Mouse (Mus musculus): ENCODE data around the gene Cd52. TPM values are rescaled to one million over a fixed set of nuclear protein-coding genes. Genes with fewer than 3 reads are reported as not detected.
"Not testable (repeated sequence)": the region's sequence is repeated elsewhere in the genome, so short reads cannot be mapped to it uniquely, and the experiment has no call there.

Cd52 gene
- 1.8 and 4.5 TPM in 2 replicates for polyA plus RNA-seq (2014; fragmentation: Nextera tagmentation; extraction: Ambion mirVana)

DNA sequence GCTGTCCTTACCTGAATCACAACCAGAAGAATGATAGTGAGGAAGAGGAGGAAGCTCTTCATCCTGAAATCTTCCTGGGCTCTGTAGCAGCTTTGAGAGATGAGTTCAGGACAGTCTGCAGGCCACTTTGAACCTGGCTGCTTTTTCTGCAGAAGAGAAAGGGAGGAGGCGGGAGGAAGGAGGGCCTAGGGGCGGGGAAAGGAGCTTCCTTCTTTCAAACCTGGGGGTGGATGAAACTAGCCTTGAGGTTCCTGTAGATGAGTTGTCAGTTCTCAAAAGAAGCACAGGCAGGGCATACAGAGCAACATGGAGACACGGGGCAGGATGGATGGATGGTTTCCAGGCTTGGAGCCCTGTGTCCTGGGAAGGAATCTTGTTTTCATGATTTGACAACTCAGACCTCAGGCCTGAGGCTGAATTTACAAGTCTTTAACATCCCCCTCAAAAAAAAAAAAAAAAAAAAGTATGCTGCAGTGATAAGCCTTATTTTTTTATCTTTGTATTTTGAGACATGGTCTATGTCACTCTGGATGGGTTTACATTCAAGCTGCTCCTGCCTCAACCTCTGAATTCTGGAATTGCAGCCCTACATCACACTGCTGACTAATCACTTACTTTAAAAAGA, at the start of gene Cd52:
TSS of gene Cd52 (minus strand) at position 160 of the 625 bp plus-strand sequence.
- 48% methylated on average over 3 of the region's 3 CpGs for WGBS
- Histone ChIP-seq H3K4me3 (replicated peaks; ENCODE audit: low read depth, low read length) (no peak within 1 kb of the TSS), H3K4me1 (ENCODE audit: control insufficient read depth, insufficient read depth, low read length) (no peaks in the 10 kb centered on the region), H3K36me3 (ENCODE audit: control insufficient read depth, insufficient read depth, low read length) (no peaks in the 10 kb centered on the region), H3K9me3 (ENCODE audit: control insufficient read depth, low read length) (no peaks in the 10 kb centered on the region), H3K9ac (replicated peaks; ENCODE audit: low read length) (no peak within 1 kb of the TSS), H3K4me2 (ENCODE audit: low read length) (no peak within 1 kb of the TSS), H3K27me3 (ENCODE audit: control insufficient read depth, insufficient read depth, low read length) (no peaks in the 10 kb centered on the region), H3K27ac (replicated peaks; ENCODE audit: low read depth, low read length) (no peak within 1 kb of the TSS)
- ATAC-seq (ENCODE audit: low FRiP score, low TSS enrichment) (no peak), DNase-seq (no peak)

DNA sequence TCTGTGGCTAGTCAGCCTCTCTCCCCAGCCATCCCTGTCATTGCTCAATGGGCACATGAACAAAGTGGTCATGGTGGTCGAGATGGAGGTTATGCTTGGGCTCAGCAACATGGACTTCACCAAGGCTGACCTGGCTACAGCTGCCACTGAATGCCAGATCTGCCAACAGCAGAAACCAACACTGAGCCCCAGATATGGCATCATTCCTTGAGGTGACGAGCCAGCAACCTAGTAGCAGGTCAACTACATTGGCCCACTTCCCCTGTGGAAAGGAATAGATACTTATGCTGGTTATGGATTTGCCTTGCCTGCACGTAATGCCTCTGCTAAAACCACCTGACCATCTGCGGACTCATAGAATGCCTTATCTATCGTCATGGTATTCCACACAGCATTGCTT, 49.4 kb upstream of the Cd52 start:
- H3K4me1 ChIP-seq (ENCODE audit: control insufficient read depth, insufficient read depth, low read length); H3K4me2 ChIP-seq (ENCODE audit: low read length); H3K27ac ChIP-seq (replicated peaks; ENCODE audit: low read depth, low read length); DNase-seq; H3K9me3 ChIP-seq (ENCODE audit: control insufficient read depth, low read length); ATAC-seq (ENCODE audit: low FRiP score, low TSS enrichment); H3K9ac ChIP-seq (replicated peaks; ENCODE audit: low read length); H3K4me3 ChIP-seq (replicated peaks; ENCODE audit: low read depth, low read length); H3K27me3 ChIP-seq (ENCODE audit: control insufficient read depth, insufficient read depth, low read length): not testable (repeated sequence)
- WGBS = 99% methylated on average over 5 of the region's 5 CpGs
- H3K36me3 ChIP-seq (ENCODE audit: control insufficient read depth, insufficient read depth, low read length) = peaks cover 16% of the 10 kb centered on the region

DNA sequence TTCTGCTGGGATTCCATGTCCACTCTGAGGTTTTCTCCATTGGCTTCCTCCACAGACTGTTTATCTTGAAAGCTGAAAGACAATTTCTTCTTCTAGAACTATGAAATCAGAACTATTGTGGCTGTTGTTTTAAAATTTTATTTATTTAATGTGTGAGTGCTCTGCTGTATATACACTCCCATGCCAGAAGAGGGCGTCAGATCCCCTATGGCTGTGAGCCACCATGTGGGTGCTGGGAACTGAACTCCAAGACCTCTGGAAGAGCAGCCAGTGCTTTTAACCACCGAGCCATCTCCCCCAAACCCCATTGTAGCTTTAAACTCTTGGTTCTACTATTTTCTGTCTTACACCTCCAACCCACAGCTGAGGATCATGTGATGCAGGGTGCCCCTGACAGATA, 44.0 kb upstream of the Cd52 start:
- Histone ChIP-seq H3K27ac (replicated peaks; ENCODE audit: low read depth, low read length) (no peak overlapping the region), H3K4me2 (ENCODE audit: low read length) (no peak overlapping the region), H3K36me3 (ENCODE audit: control insufficient read depth, insufficient read depth, low read length) (peaks cover 6% of the 10 kb centered on the region; the same call in 1 of the 2 replicates), H3K4me3 (replicated peaks; ENCODE audit: low read depth, low read length) (no peak overlapping the region), H3K4me1 (ENCODE audit: control insufficient read depth, insufficient read depth, low read length) (no peaks in the 10 kb centered on the region), H3K9me3 (ENCODE audit: control insufficient read depth, low read length) (no peaks in the 10 kb centered on the region), H3K27me3 (ENCODE audit: control insufficient read depth, insufficient read depth, low read length) (no peaks in the 10 kb centered on the region), H3K9ac (replicated peaks; ENCODE audit: low read length) (no peak overlapping the region)
- 85% methylated on average over 2 of the region's 2 CpGs for WGBS
- DNase-seq (no peak), ATAC-seq (ENCODE audit: low FRiP score, low TSS enrichment) (no peak)

DNA sequence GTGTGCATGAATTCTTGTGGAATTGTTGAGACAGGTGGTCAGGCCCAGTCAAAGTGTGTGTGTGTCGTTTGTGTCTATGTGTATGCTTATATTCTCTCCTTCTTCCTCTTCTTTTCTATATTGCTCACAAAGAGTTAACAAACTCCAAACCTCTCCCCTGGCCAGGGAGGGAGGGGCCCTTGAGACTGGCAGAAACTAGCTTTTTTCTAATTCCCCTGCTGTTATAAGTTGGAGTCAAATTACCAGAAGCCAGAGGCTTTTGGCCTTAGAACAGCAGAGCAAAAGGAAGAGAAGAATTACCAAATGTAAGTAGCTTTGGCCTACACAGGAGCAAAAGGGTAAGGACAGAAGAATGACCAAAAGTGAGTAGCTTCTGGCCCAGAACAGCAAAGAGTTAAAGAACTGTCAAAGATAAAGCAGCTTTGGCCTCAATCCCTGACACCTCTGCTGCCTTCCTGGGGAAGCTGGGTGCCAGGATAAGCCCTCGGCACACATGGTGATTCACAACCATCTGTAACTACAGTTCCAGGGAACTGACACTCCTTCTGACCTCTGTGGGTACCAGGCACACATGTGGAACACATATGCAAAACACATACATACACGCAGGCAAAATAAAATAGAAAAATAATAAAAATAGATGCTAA, 41.5 kb upstream of the Cd52 start:
- H3K27ac ChIP-seq (replicated peaks; ENCODE audit: low read depth, low read length) = no peak overlapping the region
- no peak overlapping the region for H3K9ac ChIP-seq (replicated peaks; ENCODE audit: low read length)
- peaks cover 8% of the 10 kb centered on the region for H3K36me3 ChIP-seq (ENCODE audit: control insufficient read depth, insufficient read depth, low read length)
- H3K4me3 ChIP-seq (replicated peaks; ENCODE audit: low read depth, low read length) = no peak overlapping the region
- DNase-seq (no peak), ATAC-seq (ENCODE audit: low FRiP score, low TSS enrichment) (no peak)
- no peak overlapping the region for H3K4me2 ChIP-seq (ENCODE audit: low read length)
- H3K9me3 ChIP-seq (ENCODE audit: control insufficient read depth, low read length) = no peaks in the 10 kb centered on the region
- no peaks in the 10 kb centered on the region for H3K4me1 ChIP-seq (ENCODE audit: control insufficient read depth, insufficient read depth, low read length)
- WGBS = 87% methylated on average over 3 of the region's 3 CpGs
- H3K27me3 ChIP-seq (ENCODE audit: control insufficient read depth, insufficient read depth, low read length) = no peaks in the 10 kb centered on the region

DNA sequence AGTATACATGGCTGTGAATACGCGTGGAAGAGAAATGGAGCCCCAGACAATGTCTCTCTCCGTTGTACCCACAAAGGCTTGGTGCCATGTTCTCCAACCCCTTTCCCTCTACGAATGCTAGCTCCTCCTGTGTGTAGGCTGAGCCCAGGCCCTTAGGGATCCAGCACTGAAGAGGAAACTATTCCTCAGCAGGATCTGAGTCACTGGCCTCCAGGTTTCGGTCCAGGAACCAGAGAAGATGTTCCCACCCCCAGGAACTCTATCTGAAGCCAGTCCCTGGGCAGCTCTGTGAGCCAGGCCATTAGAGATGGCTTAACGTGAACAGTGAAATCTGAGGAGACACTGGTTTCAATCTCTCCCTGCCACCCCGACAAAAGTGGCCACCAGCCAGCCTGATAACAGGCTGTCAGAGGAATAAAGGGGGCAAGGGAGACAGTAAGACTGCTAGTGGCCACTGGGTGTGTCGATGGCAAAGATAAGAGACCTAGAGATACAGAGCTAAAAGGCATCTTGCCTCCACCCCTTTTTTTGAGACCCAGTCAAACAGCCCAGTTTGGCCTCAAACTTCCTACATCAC, 37.7 kb upstream of the Cd52 start:
- H3K9me3 ChIP-seq (ENCODE audit: control insufficient read depth, low read length) = no peaks in the 10 kb centered on the region
- H3K4me2 ChIP-seq (ENCODE audit: low read length) = no peak overlapping the region
- no peaks in the 10 kb centered on the region for H3K27me3 ChIP-seq (ENCODE audit: control insufficient read depth, insufficient read depth, low read length)
- H3K4me3 ChIP-seq (replicated peaks; ENCODE audit: low read depth, low read length) = no peak overlapping the region
- H3K9ac ChIP-seq (replicated peaks; ENCODE audit: low read length) = no peak overlapping the region
- H3K27ac ChIP-seq (replicated peaks; ENCODE audit: low read depth, low read length) = no peak overlapping the region
- 85% methylated on average over 8 of the region's 8 CpGs for WGBS
- H3K4me1 ChIP-seq (ENCODE audit: control insufficient read depth, insufficient read depth, low read length) = peaks cover 11% of the 10 kb centered on the region
- DNase-seq = no peak
- no peak for ATAC-seq (ENCODE audit: low FRiP score, low TSS enrichment)
- peaks cover 7% of the 10 kb centered on the region for H3K36me3 ChIP-seq (ENCODE audit: control insufficient read depth, insufficient read depth, low read length)

DNA sequence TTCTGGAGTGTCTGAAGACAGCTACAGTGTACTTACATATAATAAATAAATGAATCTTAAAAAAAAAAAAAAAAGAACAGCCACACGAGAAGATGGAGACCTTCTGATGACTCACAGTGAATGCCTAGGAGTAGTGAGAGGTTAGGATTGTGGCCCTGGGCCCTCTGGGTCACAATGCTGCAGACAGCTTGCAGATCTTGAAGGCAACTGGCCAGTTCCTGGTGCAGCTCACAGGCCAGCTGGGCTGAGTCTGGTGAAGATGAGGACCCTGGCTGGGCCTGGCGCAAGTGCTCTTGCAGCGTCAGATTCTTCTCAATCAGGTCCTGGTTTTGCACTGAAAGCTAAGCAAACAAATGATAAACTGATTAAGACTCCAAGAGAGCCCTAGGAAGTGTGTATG, 37.2 kb upstream of the Cd52 start:
- Histone ChIP-seq H3K9me3 (ENCODE audit: control insufficient read depth, low read length) (no peaks in the 10 kb centered on the region), H3K4me3 (replicated peaks; ENCODE audit: low read depth, low read length) (no peak overlapping the region), H3K9ac (replicated peaks; ENCODE audit: low read length) (no peak overlapping the region), H3K4me1 (ENCODE audit: control insufficient read depth, insufficient read depth, low read length) (peaks cover 16% of the 10 kb centered on the region), H3K36me3 (ENCODE audit: control insufficient read depth, insufficient read depth, low read length) (peaks cover 2% of the 10 kb centered on the region), H3K27me3 (ENCODE audit: control insufficient read depth, insufficient read depth, low read length) (no peaks in the 10 kb centered on the region), H3K4me2 (ENCODE audit: low read length) (no peak overlapping the region), H3K27ac (replicated peaks; ENCODE audit: low read depth, low read length) (no peak overlapping the region)
- WGBS = 93% methylated on average over 3 of the region's 3 CpGs
- DNase-seq = no peak
- ATAC-seq (ENCODE audit: low FRiP score, low TSS enrichment) = no peak

DNA sequence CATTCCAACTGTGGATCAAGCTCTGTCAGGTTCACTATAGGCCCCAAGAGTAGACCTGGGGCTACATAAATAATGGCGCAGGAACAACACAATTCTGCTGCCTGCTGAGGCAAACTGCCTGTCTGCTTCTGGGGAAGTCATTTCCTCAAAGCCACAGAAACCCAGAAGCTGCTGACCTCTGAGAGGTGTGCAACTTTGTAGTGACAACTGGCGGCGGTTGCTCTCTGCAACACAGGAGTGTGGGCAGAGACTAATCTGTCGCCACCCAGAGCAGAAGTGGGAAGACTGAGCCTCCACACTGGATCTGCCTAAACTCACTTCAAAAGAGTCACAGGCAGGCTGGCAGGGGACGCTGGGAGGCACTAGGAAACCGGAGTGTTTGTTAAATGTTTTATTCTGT, 34.6 kb upstream of the Cd52 start:
- no peak overlapping the region for H3K27ac ChIP-seq (replicated peaks; ENCODE audit: low read depth, low read length)
- H3K36me3 ChIP-seq (ENCODE audit: control insufficient read depth, insufficient read depth, low read length) = peaks cover 2% of the 10 kb centered on the region; the same call in 1 of the 2 replicates
- peak overlapping the region; percentile 80; the same call in 1 of the 2 replicates for H3K9ac ChIP-seq (replicated peaks; ENCODE audit: low read length)
- WGBS = 59% methylated on average over 6 of the region's 6 CpGs
- no peak overlapping the region for H3K4me3 ChIP-seq (replicated peaks; ENCODE audit: low read depth, low read length)
- H3K4me2 ChIP-seq (ENCODE audit: low read length) = peak overlapping the region; percentile 76
- ATAC-seq (ENCODE audit: low FRiP score, low TSS enrichment) = no peak
- H3K4me1 ChIP-seq (ENCODE audit: control insufficient read depth, insufficient read depth, low read length) = peaks cover 17% of the 10 kb centered on the region
- H3K9me3 ChIP-seq (ENCODE audit: control insufficient read depth, low read length) = no peaks in the 10 kb centered on the region
- no peak for DNase-seq
- H3K27me3 ChIP-seq (ENCODE audit: control insufficient read depth, insufficient read depth, low read length) = no peaks in the 10 kb centered on the region

DNA sequence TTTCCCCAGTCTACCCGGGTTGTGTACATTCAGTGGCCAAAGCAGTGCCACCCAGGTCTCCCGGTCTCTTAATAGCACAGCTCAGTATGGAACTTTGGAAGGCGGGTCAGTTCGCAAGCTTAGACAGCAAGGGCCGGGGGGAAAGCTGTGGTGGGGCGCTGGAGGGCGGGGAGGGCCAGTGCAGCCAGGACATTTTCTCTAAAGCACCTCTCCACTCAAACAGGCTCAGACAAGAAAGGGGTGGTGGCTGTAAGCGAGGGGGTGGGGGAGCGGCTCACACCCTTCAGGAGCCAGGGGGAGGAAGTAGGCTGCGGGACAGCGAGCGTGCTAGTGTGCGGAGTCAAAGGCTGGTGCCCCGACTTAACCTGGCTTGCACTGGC, 34.1 kb upstream of the Cd52 start:
- no peaks in the 10 kb centered on the region for H3K9me3 ChIP-seq (ENCODE audit: control insufficient read depth, low read length)
- H3K27me3 ChIP-seq (ENCODE audit: control insufficient read depth, insufficient read depth, low read length) = no peaks in the 10 kb centered on the region
- H3K4me2 ChIP-seq (ENCODE audit: low read length) = peak overlapping the region; percentile 76
- H3K4me1 ChIP-seq (ENCODE audit: control insufficient read depth, insufficient read depth, low read length) = peaks cover 21% of the 10 kb centered on the region
- H3K27ac ChIP-seq (replicated peaks; ENCODE audit: low read depth, low read length) = peak overlapping the region; percentile 79
- DNase-seq (no peak), ATAC-seq (ENCODE audit: low FRiP score, low TSS enrichment) (peak; percentile 31; the same call in 1 of the 2 replicates)
- 4% methylated on average over 14 of the region's 14 CpGs for WGBS
- peak overlapping the region; percentile 87 for H3K4me3 ChIP-seq (replicated peaks; ENCODE audit: low read depth, low read length)
- H3K9ac ChIP-seq (replicated peaks; ENCODE audit: low read length) = peak overlapping the region; percentile 80
- H3K36me3 ChIP-seq (ENCODE audit: control insufficient read depth, insufficient read depth, low read length) = peaks cover 2% of the 10 kb centered on the region; the same call in 1 of the 2 replicates

All from midbrain, embryonic 14.5 days (tissue).